Mouse (Mus musculus): Measurements from ENCODE around the gene Hivep3. TPM values are rescaled to one million over a fixed set of nuclear protein-coding genes. Genes with fewer than 3 reads are reported as not detected.
A peak's percentile ranks its signal among the peaks of the same experiment; 100 is the strongest.

Hivep3 gene
- total RNA-seq, 2 experiments from 2014 or later, result 63.9 to 64.4 TPM

DNA sequence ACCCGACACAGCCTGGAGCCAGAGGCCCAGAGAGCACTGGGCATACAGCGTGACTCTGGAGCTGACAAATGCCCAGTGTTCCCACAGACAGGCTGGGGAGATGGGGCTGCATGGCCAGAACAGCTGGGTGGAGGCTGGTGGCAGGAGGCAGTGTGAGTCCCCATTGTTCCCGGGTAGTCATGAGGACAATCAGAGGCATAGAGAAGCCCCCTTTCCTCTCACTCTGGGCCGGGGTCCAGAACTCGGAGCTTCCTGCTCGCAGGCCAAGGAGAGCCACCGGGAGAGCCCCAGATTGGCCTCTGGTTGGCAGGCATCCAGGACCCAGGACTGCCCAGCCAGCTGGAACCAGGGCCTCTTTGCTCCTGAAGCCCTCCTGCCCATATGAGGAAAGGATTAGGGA is 204.3 kb downstream of the Hivep3 start:
- intact Hi-C loops (cut with DNase I), result no loop called here
- DNase-seq, result peak; percentile 96

- DNase-seq, result peak; percentile 54
- intact Hi-C loops (cut with DNase I), result no loop called here
Measured at GRCm38 (mm10) chr4:119938518-119938917, 204.9 kb downstream of the Hivep3 start.

- intact Hi-C loops (cut with DNase I), result loop anchor here (10.0 kb wide), 1 partner anchor 95 kb away; no protein-coding TSS in a partner anchor
Measured at GRCm38 (mm10) chr4:119939786-119940185, 206.2 kb downstream of the Hivep3 start.

GRCm38 (mm10) chr4:119946224-119946887 is 212.8 kb downstream of the Hivep3 start:
- no peak for DNase-seq
- intact Hi-C loops (cut with DNase I), result loop anchor here (10.0 kb wide), 1 partner anchor 88 kb away; no protein-coding TSS in a partner anchor

More at GRCm38 (mm10) chr4:119939786-119940185, 206.2 kb downstream of the Hivep3 start:
- DNase-seq, result no peak

DNA sequence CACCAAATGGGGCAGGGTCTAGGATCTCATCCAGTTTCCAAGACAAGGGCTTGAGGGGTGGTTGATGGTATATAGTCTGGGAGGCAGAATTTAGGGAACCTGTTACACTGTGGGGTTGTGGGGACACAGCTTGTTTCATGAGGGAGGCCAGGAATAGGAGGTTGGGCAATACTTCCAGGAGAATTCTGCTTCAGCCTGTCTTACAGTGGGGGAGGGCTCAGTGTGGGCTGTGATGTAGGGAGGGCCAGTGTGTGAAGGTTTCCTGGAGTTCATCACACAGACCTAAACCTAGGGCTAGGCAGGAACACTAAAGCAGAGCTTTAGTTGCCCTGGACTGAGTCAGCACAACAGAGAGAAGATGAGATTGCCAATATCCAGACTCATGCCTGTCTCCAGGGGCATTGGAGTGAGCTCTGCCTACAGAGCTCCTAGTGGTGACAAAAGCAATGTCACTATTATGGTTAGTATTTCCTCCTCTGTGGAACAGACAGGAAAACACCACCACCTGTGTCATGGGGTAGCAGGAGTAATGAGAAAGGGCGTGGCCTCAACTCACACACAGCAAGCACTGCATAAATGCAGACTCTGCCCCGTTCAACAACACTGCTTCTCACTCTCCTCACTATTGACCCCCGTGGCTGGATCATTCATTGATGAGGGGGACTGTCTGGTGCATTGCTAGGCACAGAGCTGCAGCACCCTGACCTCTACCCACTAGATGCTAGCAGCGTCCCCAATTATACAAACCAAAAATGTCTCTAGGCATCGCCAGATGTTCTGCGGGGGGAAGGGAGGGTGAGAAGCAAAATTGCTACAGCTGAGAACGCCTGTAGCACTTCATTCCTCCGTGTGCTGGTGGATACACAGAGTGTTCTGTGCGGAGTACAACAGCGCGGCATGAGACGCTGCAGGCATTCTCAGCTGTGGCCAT is 213.9 kb downstream of the Hivep3 start:
- no peak for DNase-seq
- intact Hi-C loops (cut with DNase I), result loop anchor here (10.0 kb wide), 1 partner anchor 87 kb away; no protein-coding TSS in a partner anchor

DNA sequence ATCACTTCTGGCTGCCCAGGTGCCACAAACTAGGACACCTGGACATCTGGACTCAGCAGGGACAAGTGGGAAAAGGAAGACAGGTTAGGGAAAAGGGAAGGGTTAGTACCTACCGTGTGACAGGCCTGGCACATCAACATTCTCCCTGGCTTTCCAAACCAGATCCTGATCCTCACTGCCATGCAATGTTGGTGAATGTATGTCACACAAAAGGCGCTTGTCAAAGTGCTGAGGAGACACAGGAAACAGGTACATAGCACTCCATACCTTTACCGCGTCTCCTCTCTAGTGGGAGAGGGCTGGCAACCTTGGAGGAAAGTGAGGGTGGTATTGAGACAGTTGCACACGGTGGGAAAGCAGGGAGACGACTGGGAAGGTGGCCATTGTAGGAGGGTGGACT is 214.8 kb downstream of the Hivep3 start:
- DNase-seq, result no peak
- intact Hi-C loops (cut with DNase I), result loop anchor here (10.0 kb wide), 1 partner anchor 86 kb away; no protein-coding TSS in a partner anchor

DNA sequence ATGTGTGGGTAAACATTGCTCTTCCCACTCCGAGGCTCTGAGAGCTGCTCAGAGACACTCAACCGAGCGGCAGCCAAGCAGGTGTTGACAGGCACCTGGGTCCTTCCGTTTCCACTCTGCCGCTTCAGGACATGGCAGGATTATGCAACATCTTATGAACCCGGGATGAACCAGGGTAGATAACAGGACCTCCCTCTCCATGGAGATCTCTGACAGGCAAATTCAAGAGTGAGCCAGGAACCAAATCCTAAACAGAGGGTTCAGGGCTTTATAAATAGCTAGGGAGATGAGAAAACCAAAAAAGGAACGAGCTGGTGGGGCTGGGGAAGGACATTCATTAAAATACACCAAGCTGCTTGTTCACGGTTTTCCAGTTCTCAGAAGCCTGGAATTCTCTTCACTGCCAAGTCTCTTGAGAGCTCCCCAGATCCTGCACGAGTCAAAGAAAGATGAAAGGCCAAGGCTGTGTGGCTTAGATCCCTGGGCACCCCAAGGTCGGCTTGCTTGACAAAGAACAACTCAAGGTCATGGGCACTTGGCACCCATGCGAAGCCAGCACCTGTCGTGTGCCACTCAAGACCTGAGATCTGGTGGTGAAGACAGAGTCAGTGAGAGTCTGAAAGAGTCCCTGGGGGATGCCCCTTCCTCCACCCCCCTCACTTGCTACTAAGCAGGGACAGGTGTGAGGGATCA is 215.5 kb downstream of the Hivep3 start:
- no peak for DNase-seq
- intact Hi-C loops (cut with DNase I), result loop anchor here (10.0 kb wide), 1 partner anchor 86 kb away; no protein-coding TSS in a partner anchor

DNA sequence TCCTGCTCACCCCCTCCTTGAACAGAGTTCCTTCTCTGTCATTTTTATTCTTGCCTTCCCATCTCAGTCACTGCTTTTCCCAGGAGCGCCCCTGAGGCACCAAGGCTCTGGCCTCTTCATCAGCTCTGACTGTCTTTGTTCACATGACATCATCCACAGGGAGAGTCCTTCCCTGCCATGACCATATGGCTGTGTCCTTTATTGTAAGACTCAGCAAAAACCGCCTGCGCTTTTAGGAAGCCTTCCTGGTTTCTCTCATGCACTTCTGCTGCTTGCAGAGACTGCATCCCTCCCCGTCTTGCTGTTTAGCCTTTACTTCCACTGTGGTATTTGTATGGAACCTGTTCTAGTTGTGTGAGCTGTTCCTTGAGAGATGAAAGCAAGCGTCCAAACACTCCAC is 216.6 kb downstream of the Hivep3 start:
- intact Hi-C loops (cut with DNase I), result no loop called here
- DNase-seq, result no peak

- DNase-seq, result no peak
- intact Hi-C loops (cut with DNase I), result no loop called here
Measured at GRCm38 (mm10) chr4:119951081-119951480, 217.5 kb downstream of the Hivep3 start.

- DNase-seq, result no peak
- intact Hi-C loops (cut with DNase I), result no loop called here
Measured at GRCm38 (mm10) chr4:119955008-119955407, 221.4 kb downstream of the Hivep3 start.

GRCm38 (mm10) chr4:119957970-119958369 is 224.4 kb downstream of the Hivep3 start:
- no peak for DNase-seq
- intact Hi-C loops (cut with DNase I), result no loop called here

DNA sequence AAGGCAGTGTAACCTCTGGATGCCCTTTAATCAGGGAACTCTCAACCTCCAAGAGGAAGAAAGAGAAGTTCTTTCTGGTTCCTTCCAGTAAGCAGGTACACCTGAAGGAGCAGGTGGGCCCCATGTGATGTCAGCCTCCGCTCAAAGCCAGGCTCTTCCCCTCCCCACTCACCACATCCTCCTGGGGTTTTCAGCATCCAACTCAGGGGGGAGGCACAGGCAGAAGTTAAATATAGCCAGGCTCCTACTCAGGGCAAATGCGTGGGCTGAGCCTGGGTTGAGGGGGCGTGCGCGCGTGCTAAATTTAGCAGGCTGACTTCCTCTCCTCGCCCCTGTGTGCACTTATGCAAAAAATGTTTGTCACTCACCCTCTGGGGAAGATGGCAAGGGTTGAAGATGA is 225.7 kb downstream of the Hivep3 start:
- intact Hi-C loops (cut with DNase I), result no loop called here

DNA sequence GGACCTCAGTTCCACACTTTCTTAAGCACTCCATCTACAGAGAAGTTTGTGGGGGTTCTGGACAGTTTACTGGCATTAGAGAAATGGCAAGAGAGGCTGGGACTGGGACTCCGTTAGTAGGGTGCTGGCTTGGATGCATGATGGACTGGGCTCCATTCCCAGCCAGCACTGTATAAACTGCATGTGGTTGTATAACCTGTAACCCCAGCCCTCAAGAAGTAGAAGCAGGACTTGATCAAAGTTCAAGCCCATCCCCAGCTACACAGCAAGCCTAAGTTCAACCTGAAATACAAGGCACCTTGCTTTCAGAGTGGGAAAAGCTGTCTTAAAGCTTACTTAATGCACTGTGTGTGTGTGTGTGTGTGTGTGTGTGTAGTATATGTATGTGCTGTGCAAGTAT is 226.3 kb downstream of the Hivep3 start:
- no peak for DNase-seq
- intact Hi-C loops (cut with DNase I), result no loop called here

More for the DNA sequence above, 225.7 kb downstream of the Hivep3 start:
- DNase-seq, result no peak

DNA sequence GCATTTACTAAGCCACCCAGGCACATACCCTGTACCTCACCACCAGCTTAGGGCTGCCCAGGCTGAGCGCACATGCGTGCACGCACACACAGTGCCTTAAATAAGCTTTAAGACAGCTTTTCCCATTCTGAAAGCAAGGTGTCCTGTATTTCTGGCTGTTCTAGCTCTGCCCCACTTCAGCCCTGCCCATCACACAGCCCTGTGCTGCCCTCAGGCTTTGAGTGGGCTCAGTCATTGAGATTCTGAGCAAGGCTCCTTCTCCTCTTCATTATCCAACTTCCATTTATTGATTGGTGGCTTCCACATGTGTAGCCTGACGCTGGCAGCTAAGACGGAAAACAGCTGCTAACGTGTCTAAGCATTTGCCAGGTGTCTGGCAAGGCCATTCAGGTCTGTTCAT is 226.9 kb downstream of the Hivep3 start:
- intact Hi-C loops (cut with DNase I), result no loop called here
- DNase-seq, result no peak

GRCm38 (mm10) chr4:119961164-119961563 is 227.6 kb downstream of the Hivep3 start:
- intact Hi-C loops (cut with DNase I), result no loop called here

GRCm38 (mm10) chr4:119962066-119962465 is 228.5 kb downstream of the Hivep3 start:
- intact Hi-C loops (cut with DNase I), result no loop called here
- DNase-seq, result no peak

More at GRCm38 (mm10) chr4:119961164-119961563, 227.6 kb downstream of the Hivep3 start:
- DNase-seq, result no peak

DNA sequence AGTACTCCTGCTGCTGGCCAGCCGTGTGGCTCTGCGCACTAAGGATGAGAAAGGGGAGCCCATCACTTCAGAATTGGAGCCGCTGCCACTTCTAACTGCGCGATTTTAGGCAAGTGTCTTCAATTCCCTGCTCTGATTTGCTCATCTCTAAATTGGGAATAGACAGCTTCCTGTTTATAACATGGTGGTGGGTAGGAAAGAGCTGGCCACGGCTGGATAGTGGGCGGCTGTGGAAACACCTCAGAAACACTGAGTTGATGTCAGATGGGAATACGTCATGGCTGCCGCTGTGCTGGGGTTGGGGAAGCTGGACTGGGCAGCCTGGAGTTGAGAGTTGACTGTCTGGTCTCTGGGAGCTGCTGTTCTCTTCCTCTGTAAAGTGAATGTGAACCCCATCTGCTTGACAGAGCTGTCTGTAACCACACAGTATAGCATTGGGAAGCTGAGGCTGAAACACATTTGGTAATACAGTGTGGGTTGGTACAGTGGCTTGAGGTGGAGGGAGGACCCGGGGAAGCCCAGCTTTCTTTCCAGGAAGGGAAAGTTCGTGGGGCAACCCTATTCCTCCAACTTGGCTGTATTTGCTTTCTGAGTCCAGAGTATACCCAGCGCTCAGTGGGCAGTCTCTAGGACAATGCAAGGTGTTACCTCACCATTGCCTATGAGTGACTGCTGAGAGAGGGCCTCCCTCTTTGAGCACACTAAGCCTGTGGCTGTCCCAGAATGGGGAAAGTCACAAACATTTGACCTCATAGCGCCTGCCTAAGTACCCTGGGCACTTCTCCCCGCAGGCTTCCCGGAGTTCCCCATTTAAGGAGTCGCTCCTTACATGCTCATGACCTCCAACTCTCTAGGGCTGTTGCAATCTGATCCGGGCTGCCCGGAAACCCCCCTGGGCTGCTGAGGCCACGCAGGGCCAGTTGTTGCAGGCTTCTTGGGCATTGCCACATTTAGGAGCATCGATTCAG is 232.8 kb downstream of the Hivep3 start:
- intact Hi-C loops (cut with DNase I), result no loop called here
- no peak for DNase-seq

GRCm38 (mm10) chr4:119967073-119967608 is 233.6 kb downstream of the Hivep3 start:
- intact Hi-C loops (cut with DNase I), result no loop called here
- no peak for DNase-seq

DNA sequence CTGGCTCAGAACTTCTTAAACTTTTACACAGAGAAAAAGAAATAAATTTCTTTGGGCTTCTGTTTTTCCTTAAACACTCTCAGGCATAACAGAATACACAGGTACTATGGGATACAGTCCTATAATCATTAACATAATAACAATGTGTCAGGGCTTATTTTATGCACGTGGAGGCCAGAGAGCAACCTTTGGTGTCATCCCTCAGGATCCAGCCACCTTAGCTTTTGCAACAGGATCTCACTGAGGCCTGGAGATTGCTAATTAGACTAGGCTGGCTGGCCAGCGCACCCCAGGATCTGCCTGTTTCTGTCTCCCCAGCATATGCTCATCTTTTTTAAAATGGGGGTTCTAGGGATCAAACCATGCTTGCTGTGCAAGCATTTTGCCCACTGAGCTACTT is 234.1 kb downstream of the Hivep3 start:
- intact Hi-C loops (cut with DNase I), result no loop called here
- DNase-seq, result no peak
